ENCODE assay signal across 21 mouse cellular contexts in genomic region chr12:3857231-3857630, GRCm38 (mm10). TPM values are rescaled to one million over a fixed set of nuclear protein-coding genes. Genes with fewer than 3 reads are reported as not detected.
DNase-seq lines count a peak whose midpoint lies in the region; ATAC-seq lines count a peak whose summit lies in the region.
"Had no signal": no experiment of that assay in that cellular context is flagged by ENCODE, and none has a peak within 500 bp of the region (broad histone marks: within the 10 kb centered on the region; RNA-seq: fewer than 3 reads in every experiment).

No protein-coding gene starts in this region.

- H3K27ac ChIP-seq in heart, embryonic 13.5 days (replicated peaks) = peak overlapping the region; percentile 97
- peak overlapping the region; percentile 99 for H3K27ac ChIP-seq in macrophage
- H3K27ac ChIP-seq: intestine, embryonic 15.5 days had no signal

- H3K27me3 ChIP-seq in heart, embryonic 13.5 days (replicated peaks) = no peaks in the 10 kb centered on the region
- H3K27me3 ChIP-seq: hindbrain, embryonic 15.5 days; intestine, embryonic 15.5 days; stomach, embryonic 15.5 days had no signal

- no peak for ATAC-seq in heart, embryonic 13.5 days (ENCODE audit: extremely low read depth, insufficient number of reproducible peaks, low FRiP score, low TSS enrichment)
- no peak for ATAC-seq in erythroblast, adult 5-6 weeks (replicated peaks; ENCODE audit: low FRiP score, poor library complexity, severe bottlenecking)
- ATAC-seq: intestine, embryonic 15.5 days had no signal

- H3K4me3 ChIP-seq in heart, embryonic 13.5 days = no peak overlapping the region
- no peak overlapping the region for H3K4me3 ChIP-seq in macrophage (ENCODE audit: inconsistent target)
- H3K4me3 ChIP-seq: hindbrain, embryonic 15.5 days; intestine, embryonic 15.5 days; stomach, embryonic 15.5 days had no signal

- DNase-seq in cerebellum, postnatal 10 days = peak; percentile 42 to 51
- DNase-seq in cerebellum, adult 11 months = no peak
- DNase-seq in heart, adult 9 months (ENCODE audit: low spot score in 2 of 2) = no peak
- peak; percentile 65 for DNase-seq in brain, adult 2 months (ENCODE audit: low read depth, low spot score)
- DNase-seq: B cell, adult 2 months; kidney, adult 9 months; kidney, postnatal 25 days; layer of hippocampus, adult 9-11 months; lung, adult 18-20 months; lung, postnatal 14 days; retina, postnatal 1 day; thymus, adult 18-20 months; thymus, postnatal 4 days had no signal

- H3K4me1 ChIP-seq in heart, embryonic 13.5 days = peaks cover 59% of the 10 kb centered on the region

- H3K9me3 ChIP-seq in heart, embryonic 13.5 days = no peaks in the 10 kb centered on the region
- H3K9me3 ChIP-seq: hindbrain, embryonic 15.5 days; intestine, embryonic 15.5 days; stomach, embryonic 15.5 days had no signal

- peaks cover 71% of the 10 kb centered on the region for H3K79me2 ChIP-seq in macrophage (ENCODE audit: inconsistent target)

- H3K36me3 ChIP-seq in heart, embryonic 13.5 days = peaks cover 70% of the 10 kb centered on the region
- 0 out of 2 replicates have a peak, but pooled peaks cover 8% of the 10 kb centered on the region for H3K36me3 ChIP-seq in macrophage (ENCODE audit: inconsistent target)

- H3K9ac ChIP-seq in heart, embryonic 13.5 days = peak overlapping the region; percentile 39; the same call in 1 of the 2 replicates
- H3K9ac ChIP-seq: hindbrain, embryonic 15.5 days; intestine, embryonic 15.5 days; stomach, embryonic 15.5 days had no signal

- 52% methylated on average over 3 of the region's 3 CpGs for WGBS in heart, embryonic 13.5 days
- 70% methylated on average over 3 of the region's 3 CpGs for WGBS in macrophage (ENCODE audit: missing documents)

- no peak overlapping the region for H3K4me2 ChIP-seq in heart, embryonic 13.5 days
- H3K4me2 ChIP-seq: hindbrain, embryonic 15.5 days; intestine, embryonic 15.5 days; liver, embryonic 11.5 days; midbrain, embryonic 11.5 days; stomach, embryonic 15.5 days had no signal

RNA-seq across cellular contexts. Expression of gene Dnmt3a, which starts 51.4 kb away (rescaled TPM):
- polyA plus RNA-seq in heart, embryonic 13.5 days (2015; fragmentation: Nextera tagmentation; extraction: Ambion mirVana) = 94.2 and 108 TPM in 2 replicates
- 1,000 to 10,000 TPM in 3 of 26 experiments, 100 to 1,000 TPM in 23; 182 to 1,452 (median 590) TPM for total RNA-seq in macrophage (2018; cell fraction: chromatin; rRNA removed)
- total RNA-seq in macrophage (2018; cell fraction: cytosol; rRNA removed) = 100 to 1,000 TPM in 25 of 26 experiments, 10 to 100 TPM in 1; 83.9 to 342 (median 173) TPM
- 100 to 1,000 TPM; 125 to 674 (median 269) TPM for total RNA-seq in macrophage (2018; cell fraction: nucleus; rRNA removed)
- 76.3 to 253 TPM (median 241 TPM) in 3 replicates for polyA plus RNA-seq in macrophage (2018)
- 5.4 and 8.6 TPM in 2 replicates for total RNA-seq in erythroblast, adult 5-6 weeks (2015; ENCODE audit: low replicate concordance)
- 2.9 and 5.3 TPM in 2 replicates for total RNA-seq in erythroblast, adult 5-6 weeks (2017; ENCODE audit: low replicate concordance)

Comparison
In these comparisons a context has a peak if more than half of its experiments do, and no peak if none do; other contexts are left out.
1. DNase-seq: peak in cerebellum, postnatal 10 days (2 of 2) and brain, adult 2 months (single experiment); none in cerebellum, adult 11 months (single experiment) and heart, adult 9 months (0 of 2).